ENCODE assay signal across 8 mouse cellular contexts in genomic region chr11:69410310-69411072, GRCm38 (mm10). TPM values are rescaled to one million over a fixed set of nuclear protein-coding genes. Genes with fewer than 3 reads are reported as not detected.
DNase-seq lines count a peak whose midpoint lies in the region; ATAC-seq lines count a peak whose summit lies in the region.

No protein-coding gene starts in this region.

- H3K36me3 ChIP-seq in embryonic facial prominence, embryonic 12.5 days, result peaks cover 36% of the 10 kb centered on the region
- peaks cover 25% of the 10 kb centered on the region for H3K36me3 ChIP-seq in heart, embryonic 11.5 days (ENCODE audit: control insufficient read depth, insufficient read depth, low read length)
- H3K36me3 ChIP-seq in liver, embryonic 16.5 days (ENCODE audit: control insufficient read depth, insufficient read depth), result peaks cover 10% of the 10 kb centered on the region; the same call in 1 of the 2 replicates

- H3K9me3 ChIP-seq in embryonic facial prominence, embryonic 12.5 days, result no peaks in the 10 kb centered on the region
- no peaks in the 10 kb centered on the region for H3K9me3 ChIP-seq in heart, embryonic 11.5 days (replicated peaks; ENCODE audit: control insufficient read depth, low read length)
- no peaks in the 10 kb centered on the region for H3K9me3 ChIP-seq in liver, embryonic 16.5 days (replicated peaks; ENCODE audit: control insufficient read depth, low read length)

- H3K9ac ChIP-seq in embryonic facial prominence, embryonic 12.5 days, result peak overlapping the region; percentile 90
- H3K9ac ChIP-seq in heart, embryonic 11.5 days (ENCODE audit: low read depth, low read length), result peak overlapping the region; percentile 92
- H3K9ac ChIP-seq in liver, embryonic 16.5 days (ENCODE audit: low read depth, low read length), result peak overlapping the region; percentile 75

- H3K4me2 ChIP-seq in embryonic facial prominence, embryonic 12.5 days (replicated peaks), result peak overlapping the region; percentile 98
- peak overlapping the region; percentile 99 for H3K4me2 ChIP-seq in heart, embryonic 11.5 days
- peak overlapping the region; percentile 100 for H3K4me2 ChIP-seq in liver, embryonic 16.5 days (ENCODE audit: low read depth, low read length)

- H3K4me3 ChIP-seq in embryonic facial prominence, embryonic 12.5 days, result peak overlapping the region; percentile 84
- H3K4me3 ChIP-seq in heart, embryonic 11.5 days (ENCODE audit: low read depth, low read length), result peak overlapping the region; percentile 90
- peak overlapping the region; percentile 86 for H3K4me3 ChIP-seq in liver, embryonic 16.5 days (ENCODE audit: low read depth, low read length)

- H3K27me3 ChIP-seq in embryonic facial prominence, embryonic 12.5 days, result no peaks in the 10 kb centered on the region
- no peaks in the 10 kb centered on the region for H3K27me3 ChIP-seq in heart, embryonic 11.5 days (ENCODE audit: control insufficient read depth, insufficient read depth, low read length)
- H3K27me3 ChIP-seq in liver, embryonic 16.5 days (ENCODE audit: control insufficient read depth, insufficient read depth, low read depth, low read length), result 0 out of 2 replicates have a peak, but pooled peaks cover 3% of the 10 kb centered on the region

- under 1% methylated on average over 41 of the region's 41 CpGs for WGBS in embryonic facial prominence, embryonic 12.5 days
- under 1% methylated on average over 41 of the region's 41 CpGs for WGBS in heart, embryonic 11.5 days (ENCODE audit: insufficient replicate concordance)
- WGBS in liver, embryonic 16.5 days (ENCODE audit: insufficient replicate concordance), result under 1% methylated on average over 41 of the region's 41 CpGs

- peak; percentile 73 for DNase-seq in right cerebral cortex, adult 18-20 months
- DNase-seq in right cerebral cortex, postnatal 4 days, result no peak
- DNase-seq in kidney, adult 8-10 months, result peak; percentile 68 to 69
- peak; percentile 96 to 98 for DNase-seq in natural killer cell, adult 2 months (ENCODE audit: low spot score in 2 of 2)
- DNase-seq in thymus, postnatal 36 days, result peak; percentile 75 to 82

- peaks cover 51% of the 10 kb centered on the region for H3K4me1 ChIP-seq in embryonic facial prominence, embryonic 12.5 days
- H3K4me1 ChIP-seq in heart, embryonic 11.5 days (ENCODE audit: control insufficient read depth, insufficient read depth, low read length), result peaks cover 42% of the 10 kb centered on the region
- H3K4me1 ChIP-seq in liver, embryonic 16.5 days (ENCODE audit: control insufficient read depth, low read depth, low read length), result peaks cover 54% of the 10 kb centered on the region

- ATAC-seq in embryonic facial prominence, embryonic 12.5 days (ENCODE audit: insufficient number of reproducible peaks, insufficient read depth, low FRiP score, low TSS enrichment), result no peak
- ATAC-seq in heart, embryonic 11.5 days (replicated peaks; ENCODE audit: insufficient number of reproducible peaks, low FRiP score, low TSS enrichment), result 0 out of 2 replicates have a peak, but pooled peaks have one; percentile 7
- ATAC-seq in liver, embryonic 16.5 days (ENCODE audit: low read depth), result no peak

- H3K27ac ChIP-seq in embryonic facial prominence, embryonic 12.5 days, result peak overlapping the region; percentile 99
- H3K27ac ChIP-seq in heart, embryonic 11.5 days (ENCODE audit: low read depth, low read length), result peak overlapping the region; percentile 98
- peak overlapping the region; percentile 90 for H3K27ac ChIP-seq in liver, embryonic 16.5 days (ENCODE audit: low read length)

RNA-seq across cellular contexts. Expression of gene Kdm6b, which starts 3.0 kb away (rescaled TPM):
- polyA plus RNA-seq in embryonic facial prominence, embryonic 12.5 days (2016; fragmentation: Nextera tagmentation; extraction: Ambion mirVana), result 42.3 and 43.4 TPM in 2 replicates
- 21.5 and 25.1 TPM in 2 replicates for polyA plus RNA-seq in heart, embryonic 11.5 days (2014; fragmentation: Nextera tagmentation; extraction: Ambion mirVana)
- polyA plus RNA-seq in liver, embryonic 16.5 days (2015; fragmentation: Nextera tagmentation; extraction: Ambion mirVana), result 4.1 and 4.3 TPM in 2 replicates

RNA-seq across cellular contexts. Expression of gene Tmem88, which starts 12.5 kb away (rescaled TPM):
- polyA plus RNA-seq in embryonic facial prominence, embryonic 12.5 days (2016; fragmentation: Nextera tagmentation; extraction: Ambion mirVana), result 18.1 and 21.3 TPM in 2 replicates
- 30.5 and 31.7 TPM in 2 replicates for polyA plus RNA-seq in heart, embryonic 11.5 days (2014; fragmentation: Nextera tagmentation; extraction: Ambion mirVana)
- 7.1 and 7.8 TPM in 2 replicates for polyA plus RNA-seq in liver, embryonic 16.5 days (2015; fragmentation: Nextera tagmentation; extraction: Ambion mirVana)

RNA-seq across cellular contexts. Expression of gene Cyb5d1, which starts 15.1 kb away (rescaled TPM):
- polyA plus RNA-seq in embryonic facial prominence, embryonic 12.5 days (2016; fragmentation: Nextera tagmentation; extraction: Ambion mirVana), result 44.6 and 50.0 TPM in 2 replicates
- 19.6 and 25.0 TPM in 2 replicates for polyA plus RNA-seq in heart, embryonic 11.5 days (2014; fragmentation: Nextera tagmentation; extraction: Ambion mirVana)
- 9.5 and 9.9 TPM in 2 replicates for polyA plus RNA-seq in liver, embryonic 16.5 days (2015; fragmentation: Nextera tagmentation; extraction: Ambion mirVana)

RNA-seq across cellular contexts. Expression of gene Naa38, which starts 15.2 kb away (rescaled TPM):
- 126 and 129 TPM in 2 replicates for polyA plus RNA-seq in embryonic facial prominence, embryonic 12.5 days (2016; fragmentation: Nextera tagmentation; extraction: Ambion mirVana)
- 166 and 170 TPM in 2 replicates for polyA plus RNA-seq in heart, embryonic 11.5 days (2014; fragmentation: Nextera tagmentation; extraction: Ambion mirVana)
- 73.4 and 76.8 TPM in 2 replicates for polyA plus RNA-seq in liver, embryonic 16.5 days (2015; fragmentation: Nextera tagmentation; extraction: Ambion mirVana)

RNA-seq across cellular contexts. Expression of gene Chd3, which starts 41.3 kb away (rescaled TPM):
- polyA plus RNA-seq in embryonic facial prominence, embryonic 12.5 days (2016; fragmentation: Nextera tagmentation; extraction: Ambion mirVana), result 130 and 135 TPM in 2 replicates
- 15.5 and 21.8 TPM in 2 replicates for polyA plus RNA-seq in heart, embryonic 11.5 days (2014; fragmentation: Nextera tagmentation; extraction: Ambion mirVana)
- 5.0 and 5.7 TPM in 2 replicates for polyA plus RNA-seq in liver, embryonic 16.5 days (2015; fragmentation: Nextera tagmentation; extraction: Ambion mirVana)
